Mouse (Mus musculus) ES-E14 (cell line): ENCODE data around the gene Zcchc7.
A peak's percentile ranks its signal among the peaks of the same experiment; 100 is the strongest.

Experiments used
- CHD2 ChIP-seq: IDR thresholded peaks from 2 replicates; pipeline ENCODE4 v1.6.1; 2014; ENCODE audit warnings: mild to moderate bottlenecking, low read depth, low read length, inconsistent platforms
- HCFC1 ChIP-seq: IDR thresholded peaks from 2 replicates; pipeline ENCODE4 v1.6.1; 2012; ENCODE audit warnings: low read length, inconsistent platforms, borderline replicate concordance; ENCODE audit not compliant: insufficient read depth
- ZNF384 ChIP-seq: IDR thresholded peaks from 2 replicates; pipeline ENCODE4 v1.6.1; 2012; ENCODE audit warnings: low read depth, low read length, inconsistent platforms

GRCm38 (mm10) chr4:44970612-44971110 lies 215.0 kb downstream of the Zcchc7 start:
- 0 out of 2 replicates have a peak, but pooled peaks have one; percentile 37 for TF ChIP-seq HCFC1
- no peak for TF ChIP-seq ZNF384
- TF ChIP-seq CHD2: no peak
